Mouse (Mus musculus) hindbrain, embryonic 14.5 days (tissue): ENCODE data around the gene Exosc2. TPM values are rescaled to one million over a fixed set of nuclear protein-coding genes. Genes with fewer than 3 reads are reported as not detected.

Source experiments
- polyA plus RNA-seq: library from polyadenylated mRNA; unstranded; fragments of >200 nt; fragmentation: Nextera tagmentation; extraction: Ambion mirVana; gene quantifications from 2 replicates; pipeline ENCODE4 v1.2.1, GENCODE M21; 2014

The Exosc2 gene
- polyA plus RNA-seq, 1 experiment from 2014 or later: 33.1 TPM

Other genes starting within 250 kb of the Exosc2 start
- 6.1 and 8.0 TPM in 2 replicates for gene Ass1, start 200.5 kb upstream of the Exosc2 start, polyA plus RNA-seq
- gene Fubp3, start 98.1 kb upstream of the Exosc2 start, polyA plus RNA-seq: 43.6 and 45.2 TPM in 2 replicates
- gene Prdm12, start 30.7 kb upstream of the Exosc2 start, polyA plus RNA-seq: 0.50 and 0.89 TPM in 2 replicates
- gene Abl1, start 17.7 kb downstream of the Exosc2 start, polyA plus RNA-seq: 19.7 and 20.9 TPM in 2 replicates
- gene Qrfp, start 139.9 kb downstream of the Exosc2 start, polyA plus RNA-seq: not detected in 2 replicates
- 5.0 and 5.6 TPM in 2 replicates for gene Fibcd1, start 175.3 kb downstream of the Exosc2 start, polyA plus RNA-seq
- gene Lamc3, start 216.6 kb downstream of the Exosc2 start, polyA plus RNA-seq: 4.9 and 6.1 TPM in 2 replicates